Mouse (Mus musculus) right cerebral cortex, postnatal 10 days (tissue): ENCODE results near the gene Ptger1.

Experiments
- DNase-seq, 2 experiments: peaks; one replicate each; pipeline ENCODE4 v3.0.0; 2021; ENCODE audit warnings: low spot score in 2 of 2

Ptger1 gene

DNA sequence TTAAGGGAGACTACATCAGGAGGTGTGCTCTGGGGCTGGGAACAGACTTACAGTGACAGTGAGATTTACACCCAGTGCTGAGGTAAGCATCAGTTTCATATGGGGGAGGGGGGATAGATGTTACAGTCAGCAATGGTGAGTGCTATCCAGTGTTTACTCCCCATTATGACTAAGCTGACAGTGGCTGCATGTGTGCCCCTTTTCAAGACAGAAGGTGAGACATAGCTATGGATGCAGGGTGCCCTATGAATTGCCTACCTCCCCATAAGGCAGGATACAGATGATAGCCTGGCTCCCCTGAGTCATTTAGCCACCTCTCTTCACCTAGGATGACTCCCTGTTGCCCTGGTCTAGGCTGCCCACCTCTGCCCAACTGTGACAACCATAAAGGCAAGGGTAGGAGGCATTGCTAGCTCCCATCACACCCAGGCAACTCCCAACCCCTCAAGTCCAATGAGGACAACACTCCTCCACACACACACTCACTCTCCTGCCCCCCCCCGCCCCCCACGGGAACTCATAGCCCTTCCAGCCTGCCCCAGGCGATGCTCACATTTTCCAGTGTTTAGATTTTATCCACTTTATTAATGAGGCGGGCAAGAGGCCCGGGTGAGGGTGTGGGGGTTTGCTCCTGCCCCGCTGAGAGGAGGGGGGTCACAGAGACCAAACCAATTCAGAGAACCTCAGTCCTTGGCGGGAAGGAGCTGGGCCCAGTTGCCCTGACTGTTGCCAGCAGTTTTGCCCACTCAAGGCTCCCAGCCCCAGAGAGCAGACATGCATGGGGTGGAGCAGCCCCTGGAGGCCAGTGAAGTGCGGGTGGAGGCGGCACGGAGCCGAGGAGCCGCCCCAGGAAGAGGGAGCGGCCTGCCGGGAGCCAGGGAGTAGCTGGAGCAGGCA, at the start of gene Ptger1:
TSS of gene Ptger1 (plus strand) at position 710 of the 897 bp plus-strand sequence.
- no peak for DNase-seq

DNA sequence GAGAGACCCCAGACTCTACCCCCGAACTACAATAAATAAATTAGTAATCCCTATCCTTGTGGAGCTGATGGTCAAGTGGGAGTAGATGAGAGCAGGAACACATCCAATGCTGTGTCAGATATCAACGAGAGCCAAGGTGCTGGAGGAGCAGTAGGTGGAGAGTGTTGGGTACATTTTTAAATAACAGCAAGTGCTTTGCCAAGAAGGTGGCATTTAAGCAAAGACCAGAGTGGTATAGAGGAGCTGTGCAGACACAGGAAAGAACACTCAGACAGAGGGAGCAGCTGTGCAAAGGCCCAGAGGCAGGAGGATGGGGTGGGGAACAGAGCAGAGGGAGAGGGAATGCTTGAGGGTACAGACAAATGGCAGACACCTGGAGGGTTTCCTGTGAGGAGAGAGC, 49.4 kb upstream of the Ptger1 start:
- DNase-seq = no peak

DNA sequence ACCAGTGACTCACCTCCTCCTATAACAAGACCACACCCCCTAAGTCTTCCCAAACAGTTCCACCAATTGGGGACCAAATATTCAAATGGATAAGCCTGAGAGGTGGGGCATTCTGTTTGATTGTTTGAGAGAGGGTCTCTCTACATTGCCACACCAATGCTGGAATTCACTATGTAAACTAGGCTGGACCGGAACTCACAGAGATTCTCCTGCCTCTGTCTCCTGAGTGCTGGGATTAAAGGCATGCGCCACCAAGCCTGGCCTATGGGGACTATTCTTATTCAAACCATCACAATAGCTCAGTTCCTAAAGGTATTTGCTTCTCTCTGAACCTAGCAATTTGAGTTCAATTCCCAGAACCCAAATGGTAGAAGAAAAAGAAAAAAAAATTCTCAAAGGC, 47.9 kb upstream of the Ptger1 start:
- DNase-seq = no peak

DNA sequence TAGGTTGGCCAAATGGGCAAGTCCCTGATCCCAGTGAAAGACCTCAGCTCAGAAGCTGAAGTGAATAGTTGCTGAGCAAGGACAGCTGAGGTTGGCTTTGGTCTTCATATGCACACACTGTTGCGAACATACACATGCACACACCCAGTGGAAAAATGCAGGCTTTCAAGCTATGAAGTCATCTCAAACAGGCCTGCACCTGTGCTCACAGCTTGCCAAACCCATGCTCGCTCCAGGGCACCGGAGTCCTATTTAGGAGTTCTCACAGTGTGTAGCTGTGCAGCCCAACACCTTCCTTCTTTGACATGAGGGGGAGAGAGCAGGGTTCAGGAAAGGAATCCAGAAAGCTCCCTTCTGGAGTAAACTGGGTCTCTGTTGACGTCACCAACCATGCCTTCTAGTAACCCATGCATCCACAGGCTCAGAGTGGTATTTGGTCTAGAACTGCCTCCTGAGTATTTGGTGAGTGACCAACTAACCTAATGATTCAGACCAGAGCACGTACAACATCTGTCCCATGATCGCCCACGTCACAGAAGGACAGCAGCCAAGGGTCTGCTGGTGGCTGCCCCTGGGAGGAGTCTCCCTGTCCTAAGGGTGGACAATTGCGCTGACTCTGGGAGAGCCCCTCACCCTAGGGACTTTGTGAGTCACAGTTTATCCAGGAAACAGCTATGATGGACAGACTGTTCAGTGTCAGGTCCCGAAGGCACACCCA, 46.8 kb upstream of the Ptger1 start:
- no peak for DNase-seq

DNA sequence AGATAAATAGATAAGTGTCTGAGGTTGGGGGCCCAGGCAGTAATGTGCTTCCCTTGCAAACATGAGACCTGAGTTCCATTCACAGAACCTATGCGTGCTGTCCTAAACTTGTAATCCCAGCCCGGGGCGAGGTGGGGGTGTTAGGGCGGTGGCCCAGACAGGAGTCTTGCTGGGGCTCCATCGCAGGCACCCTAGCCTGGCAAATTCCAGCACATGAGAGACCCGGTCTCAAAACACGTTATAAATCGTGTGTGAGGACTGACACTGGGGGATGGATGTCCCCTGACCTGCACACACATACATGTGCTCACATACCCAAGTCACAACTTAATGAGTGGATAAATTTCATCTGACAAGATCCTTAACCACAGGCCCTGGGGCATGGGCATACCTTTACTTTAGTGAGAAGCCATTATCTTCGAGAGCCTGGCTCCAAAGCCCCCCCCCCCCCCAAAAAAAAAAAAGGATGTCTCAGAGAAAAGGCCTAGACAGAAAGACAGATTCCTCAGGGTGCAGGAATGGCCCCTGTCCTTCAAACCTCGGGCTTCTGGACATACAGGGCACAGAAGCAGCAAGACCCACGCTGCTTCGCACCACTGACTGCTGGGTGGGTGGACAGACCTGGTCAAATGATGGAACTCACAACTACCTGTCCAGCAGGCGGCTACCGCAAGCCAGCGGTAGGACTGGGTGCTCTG, 44.6 kb upstream of the Ptger1 start:
- no peak for DNase-seq

DNA sequence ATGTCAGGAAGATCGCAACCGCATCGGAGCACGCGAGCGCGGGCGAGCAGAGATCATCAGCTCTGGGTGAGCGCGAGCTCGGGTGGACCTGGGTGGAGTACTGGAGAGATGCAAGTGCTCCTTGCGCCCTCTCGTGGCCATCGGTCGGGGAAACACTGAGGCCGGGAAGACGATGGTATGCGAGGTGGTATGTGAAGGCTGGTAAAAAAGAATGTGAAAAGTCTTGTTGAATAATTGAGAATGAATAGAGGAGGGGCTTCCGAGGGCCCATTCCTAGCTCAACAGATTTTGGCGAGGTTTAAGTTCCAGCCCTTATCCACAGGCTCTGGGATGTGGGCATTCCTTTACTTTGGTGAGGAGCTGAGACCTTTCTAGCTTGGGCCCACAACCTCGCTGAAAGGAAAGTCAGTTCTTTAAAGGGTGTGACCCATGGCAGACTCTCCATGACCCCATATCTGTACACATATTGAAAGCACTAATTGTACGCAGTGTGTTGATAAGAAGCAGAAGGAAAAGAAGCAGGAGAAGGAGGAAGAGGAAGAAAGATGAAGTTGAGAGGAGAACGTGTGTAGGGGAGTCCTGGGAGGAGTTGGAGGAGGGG, 44.0 kb upstream of the Ptger1 start:
- peak; percentile 93 to 95 for DNase-seq

DNA sequence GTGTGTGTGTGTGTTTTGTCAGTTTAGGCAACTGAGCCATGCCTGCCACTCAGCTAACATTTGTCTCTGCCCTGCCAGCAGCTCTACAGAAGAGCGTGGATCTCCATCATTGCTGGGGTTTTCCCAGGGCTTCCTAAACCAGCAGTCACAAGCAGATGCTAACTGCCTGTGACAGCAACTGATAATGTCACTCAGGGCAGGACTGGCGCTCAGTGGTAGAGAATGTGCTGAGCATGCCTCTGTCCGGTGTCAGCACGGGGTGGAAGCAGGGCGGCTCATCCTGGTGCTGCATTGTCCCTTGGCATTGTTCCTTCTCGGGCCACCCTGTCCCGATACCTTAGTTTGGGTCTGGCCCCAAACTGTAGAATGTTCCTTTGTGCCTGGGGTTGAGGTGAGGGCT, 42.9 kb upstream of the Ptger1 start:
- no peak for DNase-seq

DNA sequence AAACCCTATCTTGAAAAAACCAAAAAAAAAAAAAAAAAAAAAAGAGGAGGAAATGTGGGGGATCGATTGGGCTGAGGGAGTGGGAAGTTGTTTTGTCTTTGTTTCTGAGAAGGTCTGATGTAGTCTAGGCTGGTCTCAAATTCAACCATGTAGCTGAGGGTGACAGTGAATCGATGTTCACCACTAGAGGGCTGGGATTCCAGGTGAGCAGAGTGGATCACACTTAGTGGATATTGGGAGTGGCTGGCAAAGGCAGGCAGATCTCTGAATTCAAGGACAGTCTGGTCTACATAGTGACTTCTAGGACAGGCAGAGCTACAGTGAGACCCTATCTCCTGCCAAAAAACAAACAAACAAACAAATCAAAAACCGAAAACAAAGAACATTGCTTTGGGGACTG, 41.7 kb upstream of the Ptger1 start:
- DNase-seq = peak in 1 of 2 experiments; percentile 40

DNA sequence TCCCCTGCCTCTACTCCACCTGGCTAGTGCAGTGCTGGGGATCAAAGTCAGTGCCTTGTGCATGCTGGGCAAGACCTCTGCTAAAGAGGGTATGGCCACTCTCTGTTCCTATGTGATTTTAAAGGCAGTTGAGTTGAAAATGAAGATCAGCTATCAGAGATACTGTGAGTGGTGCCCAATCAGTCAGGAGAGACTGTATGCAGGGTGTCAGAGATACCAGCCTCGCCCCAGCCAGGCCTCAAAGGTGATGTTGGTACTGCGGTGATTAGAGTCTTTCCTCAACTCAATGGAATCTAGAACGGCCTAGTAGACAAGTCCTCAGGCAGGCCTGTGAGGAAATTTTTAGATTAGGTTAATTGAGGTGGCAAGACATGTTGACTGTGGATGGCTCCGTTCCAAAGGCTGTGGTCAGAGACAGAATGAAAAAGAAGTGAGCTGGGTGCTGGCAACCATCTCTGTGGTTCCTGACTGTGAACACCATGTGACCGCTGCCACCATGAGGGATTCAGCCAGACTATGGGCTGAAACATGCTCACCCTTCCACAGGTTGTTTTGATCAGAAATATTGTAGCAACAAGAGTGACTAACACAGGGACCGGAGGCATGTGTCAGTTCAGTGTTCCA, 40.7 kb upstream of the Ptger1 start:
- no peak for DNase-seq

DNA sequence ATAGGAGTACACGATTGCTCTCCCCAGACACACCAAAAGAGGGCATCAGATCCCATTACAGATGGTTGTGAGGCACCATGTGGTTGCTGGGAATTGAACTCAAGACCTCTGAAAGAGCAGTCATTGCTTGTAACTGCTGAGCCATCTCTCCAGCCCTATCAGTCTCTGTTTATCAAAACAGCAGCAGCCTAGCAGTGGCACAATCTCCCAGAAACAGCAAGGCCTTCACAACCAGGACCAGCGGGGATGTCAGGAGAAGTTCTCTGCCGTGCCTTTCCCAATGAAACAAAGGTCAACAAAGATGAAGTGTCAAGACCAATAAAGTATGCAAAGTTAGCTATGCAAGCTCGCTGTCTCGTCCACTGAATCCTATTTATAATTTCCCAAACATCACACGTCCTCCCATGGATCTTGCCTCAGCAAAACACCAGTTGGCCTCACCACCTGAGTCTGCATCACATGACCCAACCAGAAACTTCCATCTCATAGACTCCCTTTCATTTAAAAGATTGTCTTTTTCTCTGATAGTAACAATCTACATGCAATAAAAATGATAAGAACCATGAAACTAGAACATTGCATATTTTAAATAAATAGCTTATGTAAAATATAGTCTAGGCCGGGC, 34.3 kb upstream of the Ptger1 start:
- DNase-seq = no peak

DNA sequence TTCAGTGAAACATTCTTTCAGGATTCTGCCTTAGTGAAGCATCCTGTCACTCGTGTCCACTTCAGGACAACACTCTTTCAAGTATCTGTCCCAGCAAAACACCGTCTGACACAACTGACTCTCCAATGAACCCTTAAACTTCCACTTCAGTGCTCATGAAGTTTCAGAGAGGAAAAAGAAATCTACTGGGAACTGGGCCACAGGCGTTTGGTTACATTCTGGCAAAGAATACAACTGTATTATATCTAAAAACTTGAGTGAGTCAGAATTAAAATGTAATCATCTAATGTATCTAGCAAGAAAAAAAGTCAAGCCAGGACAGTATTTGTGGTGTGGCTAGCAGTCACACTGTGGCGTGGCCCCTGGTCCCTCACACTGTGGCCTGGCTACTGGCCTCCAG, 27.6 kb upstream of the Ptger1 start:
- no peak for DNase-seq

DNA sequence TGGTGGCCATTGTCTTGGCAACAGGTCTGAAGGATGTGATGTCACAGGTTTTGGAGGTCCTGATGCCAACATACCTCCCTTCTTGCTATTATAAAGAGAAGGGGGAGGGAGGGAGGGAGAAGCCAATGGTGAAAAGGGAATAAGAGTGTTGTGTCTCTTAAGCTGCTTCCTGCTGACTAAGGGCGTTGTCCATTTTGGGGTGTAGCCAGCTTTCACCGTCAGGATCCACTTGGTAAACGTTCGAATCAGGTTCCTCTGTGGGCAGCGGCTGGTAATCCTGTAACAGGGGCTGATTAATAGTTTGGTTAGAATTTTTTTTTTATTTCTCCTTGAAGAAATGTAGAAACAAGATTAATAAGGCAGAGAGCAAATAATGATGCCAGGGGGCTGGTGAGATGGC, 26.8 kb upstream of the Ptger1 start:
- DNase-seq = no peak

DNA sequence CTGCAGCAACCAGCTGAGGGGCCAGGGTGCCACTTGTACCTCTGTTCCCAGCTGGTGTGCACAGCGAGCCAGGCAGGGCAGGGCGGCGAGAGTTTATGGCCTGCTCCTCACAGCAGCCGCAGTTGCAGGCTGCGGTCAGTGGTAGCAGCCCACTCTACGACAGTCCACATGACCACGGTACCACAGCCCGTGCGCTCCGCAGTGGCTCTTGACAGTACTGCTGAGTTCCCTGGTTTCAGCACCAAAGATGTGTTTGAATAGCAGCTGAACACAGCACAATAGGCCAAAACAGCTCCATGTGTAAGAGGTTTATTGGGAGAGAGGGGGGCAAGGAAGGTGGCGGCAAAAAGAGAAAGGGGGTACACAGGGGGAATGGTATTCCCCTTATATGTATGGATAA, 19.0 kb upstream of the Ptger1 start:
- DNase-seq = no peak

DNA sequence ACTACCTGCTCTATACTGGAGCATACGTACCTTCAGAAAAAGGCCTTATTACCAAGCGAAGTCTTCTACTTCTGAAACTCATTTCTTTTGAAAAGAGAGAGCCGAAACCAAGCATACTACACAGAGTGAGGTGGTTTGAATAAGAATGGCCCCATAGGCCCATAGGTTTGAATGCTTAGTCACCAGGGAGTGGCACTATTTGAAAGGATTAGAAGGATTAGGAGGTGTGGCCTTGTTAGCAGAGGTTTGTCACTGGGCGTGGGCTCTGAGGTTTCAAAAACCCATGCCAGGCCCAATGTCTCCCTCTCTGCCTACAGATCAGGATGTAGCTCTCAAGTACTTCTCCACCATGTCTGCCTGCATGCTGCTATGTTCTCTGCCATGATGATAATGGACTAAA, 18.4 kb upstream of the Ptger1 start:
- DNase-seq = no peak

DNA sequence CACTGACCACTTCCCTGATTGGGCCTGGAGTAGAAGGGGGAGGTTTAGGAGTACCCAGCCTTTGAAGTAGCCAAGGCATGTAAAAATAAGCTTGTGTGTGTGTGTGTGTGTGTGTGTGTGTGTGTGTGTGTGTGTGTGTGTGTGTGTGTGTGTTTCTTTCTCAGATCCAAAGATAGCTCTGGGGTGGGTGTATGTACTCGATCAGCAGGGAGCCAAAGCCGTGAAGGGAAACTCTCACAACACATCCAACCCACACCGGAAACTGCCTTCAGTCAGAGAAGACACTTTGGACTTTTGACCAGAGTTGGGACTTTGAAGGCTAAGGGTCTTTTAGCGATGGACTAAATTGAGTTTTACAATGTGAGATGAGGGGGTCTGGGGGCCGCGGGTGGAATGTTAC, 16.8 kb upstream of the Ptger1 start:
- DNase-seq = peak in 1 of 2 experiments; percentile 35

DNA sequence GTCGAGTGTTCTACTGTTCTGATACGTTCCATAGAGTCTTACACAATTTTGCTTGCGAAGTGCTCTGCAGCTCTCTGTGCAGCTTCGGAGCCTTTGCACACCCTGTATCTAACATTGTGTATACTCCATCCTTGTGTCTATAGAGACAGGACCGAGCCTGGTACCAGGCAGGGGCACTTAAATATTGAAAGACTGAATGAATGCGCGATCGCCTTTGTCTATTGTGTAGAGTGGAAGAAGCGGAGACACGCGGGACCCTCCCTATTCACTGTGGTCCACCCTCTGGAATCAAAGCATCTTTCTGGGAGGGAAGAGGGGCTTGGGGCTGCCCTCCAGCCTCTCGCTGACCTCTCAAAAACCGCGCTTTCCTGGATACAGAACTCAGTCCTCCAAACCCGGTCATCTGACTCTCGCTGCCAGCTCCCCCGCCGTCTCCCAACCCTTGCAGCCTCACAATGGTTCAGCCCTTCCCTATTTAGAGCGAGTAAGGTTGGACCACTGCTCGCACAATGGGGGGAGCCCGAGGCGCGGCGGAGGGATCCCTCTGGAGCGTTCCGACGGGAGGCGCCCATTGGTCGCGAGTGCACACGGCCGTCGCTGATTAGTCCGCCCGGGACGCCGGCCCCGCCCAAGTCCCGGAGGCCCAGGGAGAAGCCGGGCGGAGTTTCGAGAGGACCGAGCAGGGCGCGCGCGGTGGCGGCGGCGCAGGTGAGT, 14.3 kb upstream of the Ptger1 start, which contains the start of gene Gipc1:
TSS of gene Gipc1 (plus strand) at position 648 of the 714 bp plus-strand sequence.
- DNase-seq = peak; percentile 98

DNA sequence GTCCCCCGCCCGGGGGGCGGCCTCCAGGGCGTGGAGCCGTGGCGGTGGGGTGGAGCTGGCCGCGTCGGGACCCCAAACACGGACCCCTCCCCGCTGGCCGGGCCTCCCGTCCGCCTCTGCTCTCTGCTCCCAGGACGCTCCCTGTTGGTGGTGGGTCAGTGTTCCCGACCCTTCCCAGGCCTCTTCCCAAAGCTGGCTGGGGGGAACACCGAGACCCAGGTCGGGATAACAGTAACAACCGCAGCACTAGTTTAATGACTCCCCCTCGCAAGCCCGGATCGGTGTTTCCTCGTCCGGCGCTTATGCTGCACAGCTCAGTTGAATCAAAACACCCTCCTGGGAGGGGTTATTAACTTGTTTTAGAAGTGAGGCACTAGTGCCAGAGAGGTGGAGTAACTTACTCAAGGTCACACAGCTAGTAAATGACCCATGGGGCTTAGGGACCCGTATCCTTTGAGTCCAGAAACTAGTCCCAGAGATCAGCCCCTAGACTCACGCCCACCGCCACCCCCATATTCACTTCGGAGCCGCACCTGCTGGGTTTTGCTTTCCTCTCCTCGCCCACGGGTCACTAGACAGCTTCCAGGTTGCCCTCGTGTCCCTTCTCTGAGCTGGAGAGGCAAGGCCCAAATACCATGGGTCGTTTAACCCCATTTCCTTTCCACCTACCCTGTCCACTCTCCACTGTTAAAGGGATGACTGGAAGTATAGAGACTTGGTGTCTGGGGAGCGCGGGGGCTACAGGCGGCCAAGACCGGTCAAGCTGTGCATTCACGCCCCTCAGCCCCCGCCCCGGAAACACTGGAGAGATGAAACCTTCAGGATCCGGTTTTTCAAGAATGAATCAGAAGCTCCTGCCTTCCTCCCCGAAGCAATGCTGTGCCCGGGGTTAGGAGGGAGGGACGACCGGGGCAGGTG, 13.5 kb upstream of the Ptger1 start:
- DNase-seq = peak in 1 of 2 experiments; percentile 47

DNA sequence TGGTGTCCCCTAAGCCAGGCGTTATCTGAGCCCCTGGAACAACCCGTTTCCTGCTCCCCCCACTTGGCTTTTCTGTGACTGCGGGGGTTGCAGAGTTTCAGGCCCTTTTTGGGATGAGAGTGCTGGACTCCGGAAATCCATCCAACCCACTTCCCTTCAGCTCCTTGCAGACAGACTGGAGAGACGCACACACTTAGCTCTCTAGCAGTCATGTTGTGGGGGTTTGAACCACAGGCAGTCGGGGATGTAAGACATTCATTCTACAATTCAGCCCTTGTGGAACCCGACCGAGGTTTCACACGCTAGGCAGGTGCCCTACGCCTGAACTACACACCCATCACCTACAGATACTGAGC, 12.8 kb upstream of the Ptger1 start:
- peak; percentile 31 to 49 for DNase-seq

DNA sequence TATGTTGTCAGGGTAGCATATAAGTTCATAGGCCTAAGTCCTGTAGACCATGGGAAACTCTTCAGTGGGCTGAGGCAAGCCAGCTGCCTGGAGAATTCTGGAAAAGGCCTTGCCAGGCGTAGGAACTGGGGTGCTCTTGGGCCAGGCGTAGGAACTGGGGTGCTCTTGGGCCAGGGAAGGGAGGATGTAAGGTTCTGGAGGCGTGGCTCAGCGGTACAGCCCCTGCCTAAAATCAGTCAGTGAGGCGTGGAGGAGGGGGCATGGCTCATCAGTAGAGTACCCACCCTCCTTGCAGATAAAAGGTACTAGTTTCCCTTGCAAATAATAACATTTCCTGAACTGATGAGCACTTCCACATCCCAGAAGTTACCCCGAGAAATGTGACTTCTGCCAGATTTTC, 11.8 kb upstream of the Ptger1 start:
- peak in 1 of 2 experiments; percentile 27 for DNase-seq
